Mouse (Mus musculus): ENCODE measurements around the gene Tnfrsf1b. TPM values are rescaled to one million over a fixed set of nuclear protein-coding genes. Genes with fewer than 3 reads are reported as not detected.

Tnfrsf1b gene
- polyA plus RNA-seq, 1 experiment = 3.9 TPM

DNA sequence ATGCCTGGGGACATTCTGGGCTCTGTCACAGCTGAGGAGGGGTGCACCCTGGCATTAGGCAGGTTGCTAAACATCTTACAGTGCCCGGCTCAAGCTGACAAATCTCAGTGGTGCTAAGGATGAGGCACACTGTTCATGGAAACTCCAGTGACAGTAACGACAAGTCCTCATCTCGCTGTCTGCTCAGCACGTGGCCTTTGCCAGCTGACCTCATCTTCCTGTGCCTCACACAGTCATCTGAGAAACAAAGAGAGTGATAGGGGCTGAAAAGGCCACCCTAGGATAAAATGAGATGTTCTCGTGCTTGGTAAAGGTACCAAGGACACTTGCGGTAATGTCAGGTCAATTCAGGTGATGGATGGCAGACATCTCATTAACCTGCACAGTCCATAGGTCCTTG is 36.8 kb upstream of the Tnfrsf1b start:
- H3K36me3 ChIP-seq (ENCODE audit: control insufficient read depth, insufficient read depth, low read length, poor library complexity, severe bottlenecking) = no peaks in the 10 kb centered on the region
- no peak for TF ChIP-seq CTCF (IDR thresholded peaks at IDR 0.05; ENCODE audit: low read depth, low read length)
- no peak for TF ChIP-seq POLR2A (IDR thresholded peaks at IDR 0.05; ENCODE audit: insufficient read depth, low read length)
- no peak for TF ChIP-seq EP300 (IDR thresholded peaks at IDR 0.05; ENCODE audit: insufficient read depth, low read depth, low read length)
- H3K4me3 ChIP-seq (ENCODE audit: low read depth, low read length) = no peak overlapping the region
- H3K27ac ChIP-seq (ENCODE audit: insufficient read depth, low read length) = no peak overlapping the region
- H3K9me3 ChIP-seq (replicated peaks; ENCODE audit: control insufficient read depth, insufficient read depth, low read length, poor library complexity, severe bottlenecking) = 0 out of 2 replicates have a peak, but pooled peaks cover 3% of the 10 kb centered on the region
- H3K9ac ChIP-seq (ENCODE audit: low read depth, poor library complexity, severe bottlenecking) = no peak overlapping the region
- no peaks in the 10 kb centered on the region for H3K27me3 ChIP-seq (ENCODE audit: control insufficient read depth, insufficient read depth, low read length, poor library complexity, severe bottlenecking)
- H3K4me1 ChIP-seq (ENCODE audit: control insufficient read depth, insufficient read depth, low read length) = no peaks in the 10 kb centered on the region

GRCm38 (mm10) chr4:145280966-145281365 is 34.3 kb upstream of the Tnfrsf1b start:
- Histone ChIP-seq H3K27me3 (ENCODE audit: control insufficient read depth, insufficient read depth, low read length, poor library complexity, severe bottlenecking) (no peaks in the 10 kb centered on the region), H3K27ac (ENCODE audit: insufficient read depth, low read length) (no peak overlapping the region), H3K9me3 (replicated peaks; ENCODE audit: control insufficient read depth, insufficient read depth, low read length, poor library complexity, severe bottlenecking) (0 out of 2 replicates have a peak, but pooled peaks cover 3% of the 10 kb centered on the region), H3K4me3 (ENCODE audit: low read depth, low read length) (no peak overlapping the region), H3K9ac (ENCODE audit: low read depth, poor library complexity, severe bottlenecking) (no peak overlapping the region), H3K36me3 (ENCODE audit: control insufficient read depth, insufficient read depth, low read length, poor library complexity, severe bottlenecking) (no peaks in the 10 kb centered on the region), H3K4me1 (ENCODE audit: control insufficient read depth, insufficient read depth, low read length) (no peaks in the 10 kb centered on the region)
- TF ChIP-seq CTCF (IDR thresholded peaks at IDR 0.05; ENCODE audit: low read depth, low read length) (no peak), EP300 (IDR thresholded peaks at IDR 0.05; ENCODE audit: insufficient read depth, low read depth, low read length) (no peak), POLR2A (IDR thresholded peaks at IDR 0.05; ENCODE audit: insufficient read depth, low read length) (no peak)

- no peak for TF ChIP-seq EP300 (IDR thresholded peaks at IDR 0.05; ENCODE audit: insufficient read depth, low read depth, low read length)
- no peak for TF ChIP-seq CTCF (IDR thresholded peaks at IDR 0.05; ENCODE audit: low read depth, low read length)
- TF ChIP-seq POLR2A (IDR thresholded peaks at IDR 0.05; ENCODE audit: insufficient read depth, low read length) = no peak
- H3K36me3 ChIP-seq (ENCODE audit: control insufficient read depth, insufficient read depth, low read length, poor library complexity, severe bottlenecking) = no peaks in the 10 kb centered on the region
- H3K27ac ChIP-seq (ENCODE audit: insufficient read depth, low read length) = no peak overlapping the region
- no peaks in the 10 kb centered on the region for H3K27me3 ChIP-seq (ENCODE audit: control insufficient read depth, insufficient read depth, low read length, poor library complexity, severe bottlenecking)
- H3K4me3 ChIP-seq (ENCODE audit: low read depth, low read length) = no peak overlapping the region
- H3K9me3 ChIP-seq (replicated peaks; ENCODE audit: control insufficient read depth, insufficient read depth, low read length, poor library complexity, severe bottlenecking) = 0 out of 2 replicates have a peak, but pooled peaks cover 3% of the 10 kb centered on the region
- no peaks in the 10 kb centered on the region for H3K4me1 ChIP-seq (ENCODE audit: control insufficient read depth, insufficient read depth, low read length)
- no peak overlapping the region for H3K9ac ChIP-seq (ENCODE audit: low read depth, poor library complexity, severe bottlenecking)
Observed at GRCm38 (mm10) chr4:145278724-145279370, 32.2 kb upstream of the Tnfrsf1b start.

GRCm38 (mm10) chr4:145278231-145278630 is 31.6 kb upstream of the Tnfrsf1b start:
- H3K4me1 ChIP-seq (ENCODE audit: control insufficient read depth, insufficient read depth, low read length) = no peaks in the 10 kb centered on the region
- no peak overlapping the region for H3K4me3 ChIP-seq (ENCODE audit: low read depth, low read length)
- no peaks in the 10 kb centered on the region for H3K36me3 ChIP-seq (ENCODE audit: control insufficient read depth, insufficient read depth, low read length, poor library complexity, severe bottlenecking)
- H3K27ac ChIP-seq (ENCODE audit: insufficient read depth, low read length) = no peak overlapping the region
- H3K9me3 ChIP-seq (replicated peaks; ENCODE audit: control insufficient read depth, insufficient read depth, low read length, poor library complexity, severe bottlenecking) = 0 out of 2 replicates have a peak, but pooled peaks cover 3% of the 10 kb centered on the region
- TF ChIP-seq CTCF (IDR thresholded peaks at IDR 0.05; ENCODE audit: low read depth, low read length) (no peak), EP300 (IDR thresholded peaks at IDR 0.05; ENCODE audit: insufficient read depth, low read depth, low read length) (no peak), POLR2A (IDR thresholded peaks at IDR 0.05; ENCODE audit: insufficient read depth, low read length) (no peak)
- no peak overlapping the region for H3K9ac ChIP-seq (ENCODE audit: low read depth, poor library complexity, severe bottlenecking)
- no peaks in the 10 kb centered on the region for H3K27me3 ChIP-seq (ENCODE audit: control insufficient read depth, insufficient read depth, low read length, poor library complexity, severe bottlenecking)

DNA sequence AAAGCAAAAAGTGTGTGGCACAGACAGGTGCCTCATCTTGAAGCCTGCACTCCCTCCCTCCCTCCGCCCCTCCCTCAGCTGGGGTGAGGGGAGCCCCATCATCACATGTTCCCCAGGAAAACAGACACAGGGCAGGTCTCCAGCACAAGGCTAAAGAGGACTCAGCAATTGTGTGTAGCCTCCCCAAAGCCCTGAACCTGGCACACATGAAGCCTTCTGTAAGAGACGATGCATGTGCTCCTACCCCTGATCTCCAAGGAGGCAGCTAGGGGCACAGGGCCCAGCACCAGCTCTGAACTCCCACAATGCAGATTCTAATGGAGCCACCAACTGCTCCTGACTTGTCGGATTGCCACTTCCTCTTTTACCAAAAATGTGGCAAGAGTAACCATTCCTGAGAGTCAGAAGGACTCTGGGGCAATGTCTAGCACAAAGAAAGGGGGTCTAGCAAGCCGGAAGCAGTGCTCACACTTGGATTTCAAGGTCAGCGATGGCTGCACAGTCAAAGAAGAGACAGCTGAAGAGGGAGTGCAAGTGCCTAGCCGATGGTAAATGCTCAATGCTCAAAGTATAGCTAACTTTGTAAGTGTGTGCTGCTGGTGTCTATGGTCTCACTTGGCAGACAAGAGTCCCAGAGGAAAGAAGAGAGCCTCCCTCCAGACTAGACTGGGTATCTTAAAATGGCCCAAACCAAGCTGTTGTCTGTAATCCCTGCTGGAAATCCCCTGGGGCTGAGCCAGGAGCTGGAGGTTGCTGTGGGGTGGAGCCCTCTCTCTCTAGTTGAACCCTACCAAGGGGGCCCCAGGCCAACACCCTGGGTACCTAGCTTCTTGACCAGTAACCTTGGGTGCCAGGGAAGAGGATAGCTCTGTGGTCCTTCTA is 29.9 kb upstream of the Tnfrsf1b start:
- H3K9me3 ChIP-seq (replicated peaks; ENCODE audit: control insufficient read depth, insufficient read depth, low read length, poor library complexity, severe bottlenecking) = 0 out of 2 replicates have a peak, but pooled peaks cover 3% of the 10 kb centered on the region
- TF ChIP-seq CTCF (IDR thresholded peaks at IDR 0.05; ENCODE audit: low read depth, low read length) (no peak), POLR2A (IDR thresholded peaks at IDR 0.05; ENCODE audit: insufficient read depth, low read length) (no peak), EP300 (IDR thresholded peaks at IDR 0.05; ENCODE audit: insufficient read depth, low read depth, low read length) (no peak)
- H3K4me3 ChIP-seq (ENCODE audit: low read depth, low read length) = no peak overlapping the region
- no peak overlapping the region for H3K9ac ChIP-seq (ENCODE audit: low read depth, poor library complexity, severe bottlenecking)
- no peak overlapping the region for H3K27ac ChIP-seq (ENCODE audit: insufficient read depth, low read length)
- no peaks in the 10 kb centered on the region for H3K27me3 ChIP-seq (ENCODE audit: control insufficient read depth, insufficient read depth, low read length, poor library complexity, severe bottlenecking)
- peaks cover 6% of the 10 kb centered on the region for H3K4me1 ChIP-seq (ENCODE audit: control insufficient read depth, insufficient read depth, low read length)
- no peaks in the 10 kb centered on the region for H3K36me3 ChIP-seq (ENCODE audit: control insufficient read depth, insufficient read depth, low read length, poor library complexity, severe bottlenecking)

Data from ES-Bruce4 (cell line).